Mouse (Mus musculus) liver, embryonic 14.5 days (tissue): ENCODE data around the gene Hyal3. TPM values are rescaled to one million over a fixed set of nuclear protein-coding genes. Genes with fewer than 3 reads are reported as not detected.

Experiments
- ATAC-seq: fragments of 200-750 bp; cut with Nextera tagmentation; 2 replicates; pipeline ENCODE4 v1.8.0; 2017; ENCODE audit warnings: moderate number of reproducible peaks, mild to moderate bottlenecking, moderate library complexity; ENCODE audit not compliant: insufficient read depth
- DNase-seq, 3 experiments: peaks; one replicate each; pipeline ENCODE4 v3.0.0-alpha.2; 2012 to 2013; ENCODE audit warnings: low read depth in 3 of 3, low spot score in 3 of 3
- H3K27ac ChIP-seq: fragments of 300-500 bp; sonication (generic); 2 replicates; pipeline ENCODE4 v1.5.1; 2014; ENCODE audit warnings: moderate library complexity, mild to moderate bottlenecking, control low read depth, inconsistent platforms
- H3K27me3 ChIP-seq: fragments of 300-500 bp; sonication (generic); 2 replicates; pipeline ENCODE4 v1.6.1; 2014; ENCODE audit warnings: mild to moderate bottlenecking, low read length, moderate library complexity; ENCODE audit not compliant: control insufficient read depth, insufficient read depth
- H3K36me3 ChIP-seq: fragments of 300-500 bp; sonication (generic); replicated peaks from 2 replicates; pipeline ENCODE4 v1.6.1; 2014; ENCODE audit warnings: low read depth; ENCODE audit not compliant: control insufficient read depth, insufficient read depth
- H3K4me1 ChIP-seq, 2 experiments: fragments of 200-500 bp in 1 of 2; fragments of 300-500 bp in 1 of 2; sonication (generic) in 1 of 2; replicated peaks; 2 replicates each; pipeline ENCODE4 v1.6.1; 2012 to 2014; ENCODE audit warnings: antibody characterized with exemption in 1 of 2, inconsistent platforms in 1 of 2, low read length in 1 of 2; ENCODE audit not compliant: control insufficient read depth in 2 of 2, insufficient read depth in 2 of 2
- H3K4me2 ChIP-seq: fragments of 300-500 bp; sonication (generic); 2 replicates; pipeline ENCODE4 v1.6.1; 2014; ENCODE audit warnings: low read depth, mild to moderate bottlenecking, control low read depth, moderate library complexity
- H3K4me3 ChIP-seq, 2 experiments: fragments of 200-500 bp in 1 of 2; fragments of 300-500 bp in 1 of 2; sonication (generic) in 1 of 2; 2 replicates each; pipeline ENCODE4 v1.5.1; 2012 to 2014; ENCODE audit warnings: low read depth in 2 of 2, low read length in 2 of 2, mild to moderate bottlenecking in 2 of 2, control low read depth in 1 of 2, inconsistent platforms in 1 of 2, moderate library complexity in 1 of 2; ENCODE audit not compliant: insufficient read depth in 1 of 2
- H3K9ac ChIP-seq: fragments of 300-500 bp; sonication (generic); replicated peaks from 2 replicates; pipeline ENCODE4 v1.6.1; 2014; ENCODE audit warnings: mild to moderate bottlenecking, control low read depth, moderate library complexity
- H3K9me3 ChIP-seq: fragments of 300-500 bp; sonication (generic); 2 replicates; pipeline ENCODE4 v1.6.1; 2016; ENCODE audit warnings: low read length, mixed read lengths; ENCODE audit not compliant: control insufficient read depth
- CTCF ChIP-seq: IDR thresholded peaks from 2 replicates; pipeline ENCODE4 v1.5.1; 2016; ENCODE audit warnings: antibody characterized with exemption, low read depth, control low read depth
- EP300 ChIP-seq: IDR thresholded peaks from 2 replicates; pipeline ENCODE4 v1.6.1; 2016; ENCODE audit warnings: antibody characterized with exemption, low read depth
- WGBS: fragments of 180-500 bp; shearing (Covaris S2); extraction: QIAGEN DNeasy Blood & Tissue Kit; methylation state at CpG from one replicate; pipeline ENCODE4 v1.1.7; 2014; ENCODE audit not compliant: insufficient replicate concordance; 5-methylcytosine and 5-hydroxymethylcytosine counted together
- polyA plus RNA-seq, 2 experiments: library from polyadenylated mRNA; depleted of rRNA in 1 of 2; stranded (reverse) in 1 of 2; unstranded in 1 of 2; fragments of >200 nt; fragmentation: Nextera tagmentation in 1 of 2; extraction: Ambion mirVana in 1 of 2; gene quantifications; 2 replicates each; pipeline versions ENCODE4 v1.2.1 to v1.2.3; 2012 to 2014

The Hyal3 gene
- polyA plus RNA-seq, 2 experiments = 0.45 to 0.69 TPM

DNA sequence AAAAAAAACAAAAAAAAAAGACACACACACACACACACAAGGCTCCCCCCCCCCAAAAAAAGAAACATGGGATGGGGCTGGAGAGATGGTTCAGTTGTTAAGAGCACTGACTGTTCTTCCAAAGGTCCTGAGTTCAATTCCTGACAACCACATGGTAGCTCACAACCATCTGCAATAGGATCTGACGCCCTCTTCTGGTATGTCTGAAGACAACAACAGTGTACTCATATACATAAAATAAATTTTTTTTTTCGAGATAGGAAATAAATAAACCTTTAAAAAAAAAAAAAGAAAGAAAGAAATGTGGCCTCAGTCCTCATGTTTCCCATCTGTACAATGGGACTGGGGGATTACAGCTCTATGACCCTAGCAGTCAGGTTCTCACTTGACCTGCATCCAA lies 36.8 kb downstream of the Hyal3 start:
- no peak for DNase-seq
- 53% methylated on average over 2 of the region's 2 CpGs for WGBS
- ATAC-seq = no peak
- Histone ChIP-seq H3K4me1 (peaks cover 9 to 14% of the 10 kb centered on the region in 2 experiments), H3K9ac (no peak overlapping the region), H3K27ac (no peak overlapping the region), H3K4me3 (no peak overlapping the region), H3K27me3 (no peaks in the 10 kb centered on the region), H3K9me3 (no peaks in the 10 kb centered on the region), H3K4me2 (no peak overlapping the region), H3K36me3 (peaks cover 42% of the 10 kb centered on the region)
- no peak for TF ChIP-seq CTCF
- TF ChIP-seq EP300 = no peak

DNA sequence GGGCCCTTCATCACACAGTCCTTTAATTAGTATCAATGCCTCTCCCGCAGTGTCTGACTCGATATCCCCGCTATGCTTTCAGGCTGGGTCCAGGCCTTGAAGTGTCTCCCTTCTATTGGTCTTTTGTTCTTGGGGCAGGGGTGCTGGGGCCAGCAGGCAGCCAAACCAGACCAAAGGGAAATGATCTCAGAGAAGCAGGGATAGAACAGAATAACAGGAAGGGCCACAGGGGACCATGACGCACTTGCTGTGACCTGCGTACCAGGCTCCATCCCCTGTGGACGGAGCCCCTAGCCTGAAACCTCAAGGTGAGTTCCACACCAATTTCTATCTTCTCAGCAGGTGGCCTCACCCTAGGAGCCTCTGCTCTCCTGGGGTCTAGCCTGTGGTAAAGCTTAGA lies 37.5 kb downstream of the Hyal3 start:
- TF ChIP-seq EP300 = no peak
- WGBS = 96% methylated on average over 6 of the region's 6 CpGs
- ATAC-seq (no peak), DNase-seq (no peak)
- peaks cover 42% of the 10 kb centered on the region for H3K36me3 ChIP-seq
- no peak overlapping the region for H3K4me2 ChIP-seq
- no peaks in the 10 kb centered on the region for H3K27me3 ChIP-seq
- peaks cover 7 to 11% of the 10 kb centered on the region in 2 experiments for H3K4me1 ChIP-seq
- no peak overlapping the region for H3K9ac ChIP-seq
- H3K27ac ChIP-seq = no peak overlapping the region
- H3K4me3 ChIP-seq = no peak overlapping the region
- no peaks in the 10 kb centered on the region for H3K9me3 ChIP-seq

DNA sequence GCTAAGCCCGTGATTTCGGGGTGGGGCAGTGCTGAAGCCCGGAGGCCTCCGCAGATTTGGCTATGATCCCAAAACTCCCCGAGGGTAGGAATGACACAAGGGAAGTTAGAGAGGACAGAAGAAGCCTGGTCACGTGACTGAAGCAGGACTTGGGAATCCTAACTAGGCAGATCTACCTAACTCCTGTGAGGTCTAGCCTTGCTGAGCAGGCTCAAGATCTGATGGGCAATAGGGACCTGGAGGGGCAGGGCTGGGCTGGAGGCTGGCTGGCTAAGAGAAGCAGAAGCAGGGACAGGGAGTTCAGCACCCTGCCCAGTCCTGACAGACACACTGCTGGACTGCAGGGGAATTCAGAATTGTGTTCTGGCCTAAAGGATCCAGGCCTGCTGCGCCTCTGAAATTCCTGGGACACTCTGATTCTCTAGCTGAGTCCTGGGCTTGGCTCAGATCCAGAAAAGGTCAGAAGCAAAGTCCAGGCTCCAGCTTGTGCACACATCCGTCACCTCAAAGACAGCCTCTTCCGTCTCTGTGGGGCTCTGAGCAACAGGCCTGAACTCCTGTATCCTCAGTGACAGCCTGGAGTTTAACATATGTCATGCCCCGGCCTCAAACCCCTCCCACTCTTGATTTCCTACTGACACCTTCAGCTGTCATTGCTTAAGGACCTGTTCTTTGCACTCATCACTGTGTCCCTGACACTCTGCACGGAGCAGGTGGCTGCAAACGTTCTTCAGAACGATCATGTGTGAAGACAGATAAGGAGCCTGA lies 38.3 kb downstream of the Hyal3 start:
- TF ChIP-seq CTCF (no peak), EP300 (no peak; the same call in 1 of the 2 replicates)
- Histone ChIP-seq H3K4me2 (no peak overlapping the region), H3K9me3 (no peaks in the 10 kb centered on the region), H3K9ac (no peak overlapping the region; the same call in 1 of the 2 replicates), H3K27me3 (no peaks in the 10 kb centered on the region), H3K4me1 (peaks cover 5 to 9% of the 10 kb centered on the region in 2 experiments), H3K27ac (peak overlapping the region; percentile 15), H3K4me3 (no peak overlapping the region), H3K36me3 (peaks cover 42% of the 10 kb centered on the region)
- ATAC-seq (peak; percentile 60), DNase-seq (no peak)
- 49% methylated on average over 13 of the region's 13 CpGs for WGBS

DNA sequence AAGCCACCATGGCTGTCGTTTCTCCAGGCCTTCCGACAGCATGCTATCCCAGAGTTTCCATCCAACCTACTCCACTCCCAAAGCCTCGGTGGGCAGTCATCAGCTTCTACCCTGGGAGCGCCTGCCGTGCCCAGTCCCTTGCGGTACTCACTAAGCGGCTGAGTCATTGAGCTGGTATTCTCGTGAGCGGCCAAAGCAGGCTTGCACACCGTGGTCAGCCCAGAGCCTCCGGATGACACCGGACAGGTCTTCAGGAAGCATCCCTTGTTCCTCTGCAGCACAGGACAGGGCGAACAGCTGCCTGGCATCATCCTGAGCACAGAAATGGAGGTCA lies 38.9 kb downstream of the Hyal3 start:
- ATAC-seq (no peak), DNase-seq (no peak)
- Histone ChIP-seq H3K9ac (no peak overlapping the region), H3K27me3 (no peaks in the 10 kb centered on the region), H3K4me3 (no peak overlapping the region), H3K4me2 (no peak overlapping the region), H3K27ac (no peak overlapping the region; the same call in 1 of the 2 replicates), H3K9me3 (no peaks in the 10 kb centered on the region), H3K4me1 (peaks cover 5 to 12% of the 10 kb centered on the region in 2 experiments), H3K36me3 (peaks cover 42% of the 10 kb centered on the region)
- TF ChIP-seq EP300 (no peak), CTCF (no peak)
- 67% methylated on average over 13 of the region's 13 CpGs for whole genome bisulfite sequencing

DNA sequence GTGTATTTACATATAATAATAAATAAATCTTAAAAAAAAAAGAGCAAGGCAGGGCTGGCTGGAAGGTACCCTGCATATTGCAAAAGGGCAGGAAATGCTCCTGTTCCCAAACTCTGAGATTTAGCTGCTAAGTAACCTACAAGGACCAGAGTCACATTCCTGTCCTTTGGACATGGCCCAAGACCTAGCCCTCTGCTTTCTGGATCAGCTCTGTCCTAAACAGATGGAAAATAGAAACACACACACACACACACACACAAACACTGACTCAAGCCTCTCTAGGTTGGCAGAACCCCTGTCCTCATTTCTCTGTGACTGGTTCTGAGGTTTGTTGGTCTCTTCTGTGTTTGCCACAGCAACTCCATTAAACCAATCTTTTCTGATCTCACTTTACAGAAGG lies 40.3 kb downstream of the Hyal3 start:
- Histone ChIP-seq H3K36me3 (peaks cover 33% of the 10 kb centered on the region), H3K9ac (no peak overlapping the region), H3K4me2 (no peak overlapping the region), H3K9me3 (no peaks in the 10 kb centered on the region), H3K4me3 (no peak overlapping the region), H3K27me3 (no peaks in the 10 kb centered on the region), H3K4me1 (peaks cover 10 to 14% of the 10 kb centered on the region in 2 experiments), H3K27ac (no peak overlapping the region)
- no peak for DNase-seq
- TF ChIP-seq CTCF = no peak
- TF ChIP-seq EP300 = no peak
- ATAC-seq = no peak
